In genomic region chr2:60920076-60920475, GRCm38 (mm10) we compare ENCODE assay signal across 17 mouse cellular contexts.
"Had no signal": no experiment of that assay in that cellular context is flagged by ENCODE, and none has a peak within 500 bp of the region (broad histone marks: within the 10 kb centered on the region; RNA-seq: fewer than 3 reads in every experiment).

No protein-coding gene starts in this region.

- H3K27me3 ChIP-seq: limb, embryonic 12.5 days; limb, embryonic 15.5 days; lung, embryonic 15.5 days had no signal

- H3K27ac ChIP-seq: limb, embryonic 12.5 days; limb, embryonic 15.5 days; liver, embryonic 14.5 days; lung, embryonic 15.5 days; stomach, postnatal 0 days had no signal

- DNase-seq: kidney, postnatal 10 days; kidney, postnatal 4 days; left cerebral cortex, postnatal 4 days; liver, postnatal 0 days; lung, postnatal 14 days; lung, postnatal 4 days; midbrain, embryonic 14.5 days; thymus, adult 2 months; thymus, postnatal 14 days; thymus, postnatal 4 days had no signal

- H3K4me3 ChIP-seq: limb, embryonic 12.5 days; limb, embryonic 15.5 days; lung, embryonic 15.5 days had no signal

- H3K9me3 ChIP-seq: limb, embryonic 12.5 days; limb, embryonic 15.5 days; lung, embryonic 15.5 days had no signal

- H3K4me2 ChIP-seq: limb, embryonic 12.5 days; limb, embryonic 15.5 days; liver, embryonic 11.5 days; lung, embryonic 15.5 days; midbrain, embryonic 11.5 days had no signal

- H3K9ac ChIP-seq: limb, embryonic 12.5 days; limb, embryonic 15.5 days; liver, embryonic 14.5 days; liver, postnatal 0 days; lung, embryonic 15.5 days had no signal

- H3K36me3 ChIP-seq: limb, embryonic 12.5 days; limb, embryonic 15.5 days; lung, embryonic 15.5 days had no signal

- ATAC-seq: liver, postnatal 0 days had no signal
